ENCODE assay signal across 13 mouse cellular contexts in the genomic region with DNA sequence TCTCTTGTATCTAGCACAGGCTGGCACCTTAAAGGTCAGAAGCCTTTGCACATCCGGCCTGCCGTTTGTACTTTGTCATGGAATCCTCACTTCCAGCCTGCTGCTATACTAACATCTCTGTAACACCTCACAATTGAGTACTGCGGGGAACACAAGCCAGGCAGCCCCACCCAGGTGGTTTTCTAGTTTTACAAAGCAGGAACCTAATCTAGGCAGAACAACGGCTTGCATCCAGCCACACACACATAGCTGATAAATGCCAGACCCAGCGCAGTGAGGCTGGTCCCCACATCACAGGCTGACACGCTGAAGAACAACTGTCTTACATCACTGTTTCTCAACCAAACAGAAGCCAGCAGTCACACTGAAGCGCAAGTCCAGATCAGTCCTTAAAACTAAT. TPM values are rescaled to one million over a fixed set of nuclear protein-coding genes. Genes with fewer than 3 reads are reported as not detected.
DNase-seq lines count a peak whose midpoint lies in the region; ATAC-seq lines count a peak whose summit lies in the region.
"Had no signal": no experiment of that assay in that cellular context is flagged by ENCODE, and none has a peak within 500 bp of the region (broad histone marks: within the 10 kb centered on the region; RNA-seq: fewer than 3 reads in every experiment).

No protein-coding gene starts in this region.

- 48% methylated on average over 7 of the region's 7 CpGs for WGBS in kidney, embryonic 14.5 days
- WGBS in midbrain, embryonic 14.5 days = 80% methylated on average over 7 of the region's 7 CpGs

- ATAC-seq in kidney, embryonic 14.5 days (ENCODE audit: low FRiP score, low TSS enrichment) = no peak
- ATAC-seq in midbrain, embryonic 14.5 days (ENCODE audit: low FRiP score, low TSS enrichment) = no peak
- ATAC-seq: midbrain, embryonic 15.5 days had no signal

- no peak overlapping the region for H3K27ac ChIP-seq in kidney, embryonic 14.5 days (ENCODE audit: low read depth, low read length)
- no peak overlapping the region for H3K27ac ChIP-seq in midbrain, embryonic 14.5 days (replicated peaks; ENCODE audit: low read depth, low read length)
- H3K27ac ChIP-seq: embryonic facial prominence, embryonic 12.5 days; midbrain, embryonic 15.5 days had no signal

- no peaks in the 10 kb centered on the region for H3K9me3 ChIP-seq in kidney, embryonic 14.5 days (ENCODE audit: control insufficient read depth, low read length)
- no peaks in the 10 kb centered on the region for H3K9me3 ChIP-seq in midbrain, embryonic 14.5 days (ENCODE audit: control insufficient read depth, low read length)
- H3K9me3 ChIP-seq: embryonic facial prominence, embryonic 12.5 days; midbrain, embryonic 15.5 days had no signal

- H3K27me3 ChIP-seq in kidney, embryonic 14.5 days (ENCODE audit: control insufficient read depth, insufficient read depth, low read length) = no peaks in the 10 kb centered on the region
- no peaks in the 10 kb centered on the region for H3K27me3 ChIP-seq in midbrain, embryonic 14.5 days (ENCODE audit: control insufficient read depth, insufficient read depth, low read length)
- H3K27me3 ChIP-seq: embryonic facial prominence, embryonic 12.5 days; midbrain, embryonic 15.5 days had no signal

- H3K36me3 ChIP-seq in kidney, embryonic 14.5 days (ENCODE audit: control insufficient read depth, insufficient read depth, low read length) = no peaks in the 10 kb centered on the region
- H3K36me3 ChIP-seq in midbrain, embryonic 14.5 days (ENCODE audit: control insufficient read depth, insufficient read depth, low read length) = no peaks in the 10 kb centered on the region
- H3K36me3 ChIP-seq: embryonic facial prominence, embryonic 12.5 days; midbrain, embryonic 15.5 days had no signal

- no peak overlapping the region for H3K4me2 ChIP-seq in kidney, embryonic 14.5 days (replicated peaks; ENCODE audit: low read depth, low read length)
- no peak overlapping the region for H3K4me2 ChIP-seq in midbrain, embryonic 14.5 days (ENCODE audit: low read length)
- H3K4me2 ChIP-seq: embryonic facial prominence, embryonic 12.5 days; midbrain, embryonic 15.5 days had no signal

- H3K4me3 ChIP-seq in kidney, embryonic 14.5 days (ENCODE audit: low read length) = no peak overlapping the region
- H3K4me3 ChIP-seq in midbrain, embryonic 14.5 days (replicated peaks; ENCODE audit: low read depth, low read length) = no peak overlapping the region
- H3K4me3 ChIP-seq: embryonic facial prominence, embryonic 12.5 days; midbrain, embryonic 15.5 days had no signal

- peaks cover 7% of the 10 kb centered on the region for H3K4me1 ChIP-seq in kidney, embryonic 14.5 days (ENCODE audit: control insufficient read depth, insufficient read depth, low read length)
- H3K4me1 ChIP-seq in midbrain, embryonic 14.5 days (ENCODE audit: control insufficient read depth, insufficient read depth, low read length) = no peaks in the 10 kb centered on the region
- H3K4me1 ChIP-seq: midbrain, embryonic 15.5 days had no signal

- peak; percentile 27 for DNase-seq in kidney, postnatal 14 days
- peak; percentile 36 for DNase-seq in heart, adult 8-10 months (ENCODE audit: low spot score)
- DNase-seq in kidney, postnatal 36 days = peak; percentile 28 to 29
- peak; percentile 30 for DNase-seq in thymus, postnatal 25 days
- no peak for DNase-seq in left cerebral cortex, postnatal 14 days (ENCODE audit: low spot score in 2 of 2)
- DNase-seq in midbrain, embryonic 14.5 days = no peak
- DNase-seq in frontal cortex, postnatal 25 days (ENCODE audit: low spot score in 2 of 2) = no peak
- DNase-seq: adrenal gland, postnatal 14 days; right cerebral cortex, adult 18-20 months had no signal

- no peak overlapping the region for H3K9ac ChIP-seq in kidney, embryonic 14.5 days (ENCODE audit: low read depth, low read length)
- H3K9ac ChIP-seq in midbrain, embryonic 14.5 days (replicated peaks; ENCODE audit: low read length) = no peak overlapping the region
- H3K9ac ChIP-seq: embryonic facial prominence, embryonic 12.5 days; midbrain, embryonic 15.5 days had no signal

- intact Hi-C loops in left cerebral cortex, postnatal 14 days (cut with DNase I) = no loop called here

RNA-seq across cellular contexts. Expression of gene Lmcd1, which starts 28.7 kb away (rescaled TPM):
- 14.5 and 20.0 TPM in 2 replicates for polyA plus RNA-seq in kidney, embryonic 14.5 days (2014; fragmentation: Nextera tagmentation; extraction: Ambion mirVana)
- 10 to 100 TPM; 32.8 to 38.7 (median 36.6) TPM for total RNA-seq in heart, adult 8-10 months (2022)
- 10 to 100 TPM; 17.4 to 23.4 TPM for total RNA-seq in left cerebral cortex, postnatal 14 days (2021)
- polyA plus RNA-seq in midbrain, embryonic 14.5 days (2014; fragmentation: Nextera tagmentation; extraction: Ambion mirVana) = 11.5 and 16.2 TPM in 2 replicates
- total RNA-seq: granulocyte monocyte progenitor cell, adult 5-6 weeks had no signal

Comparison
In these comparisons a context has a peak if more than half of its experiments do, and no peak if none do; other contexts are left out.
1. DNase-seq: peak in kidney, postnatal 14 days (single experiment), heart, adult 8-10 months (single experiment), kidney, postnatal 36 days (2 of 2) and thymus, postnatal 25 days (single experiment); none in left cerebral cortex, postnatal 14 days (0 of 2), midbrain, embryonic 14.5 days (single experiment) and frontal cortex, postnatal 25 days (0 of 2).